Mouse (Mus musculus) adrenal gland, adult (tissue): ENCODE results near the gene Hoxd13.

Source experiments
- DNase-seq, 2 experiments: peaks; one replicate each; pipeline ENCODE4 v3.0.0; 2022 to 2023; ENCODE audit warnings: low spot score in 1 of 2; ENCODE audit not compliant: inconsistent age in 2 of 2

Hoxd13 gene

DNA sequence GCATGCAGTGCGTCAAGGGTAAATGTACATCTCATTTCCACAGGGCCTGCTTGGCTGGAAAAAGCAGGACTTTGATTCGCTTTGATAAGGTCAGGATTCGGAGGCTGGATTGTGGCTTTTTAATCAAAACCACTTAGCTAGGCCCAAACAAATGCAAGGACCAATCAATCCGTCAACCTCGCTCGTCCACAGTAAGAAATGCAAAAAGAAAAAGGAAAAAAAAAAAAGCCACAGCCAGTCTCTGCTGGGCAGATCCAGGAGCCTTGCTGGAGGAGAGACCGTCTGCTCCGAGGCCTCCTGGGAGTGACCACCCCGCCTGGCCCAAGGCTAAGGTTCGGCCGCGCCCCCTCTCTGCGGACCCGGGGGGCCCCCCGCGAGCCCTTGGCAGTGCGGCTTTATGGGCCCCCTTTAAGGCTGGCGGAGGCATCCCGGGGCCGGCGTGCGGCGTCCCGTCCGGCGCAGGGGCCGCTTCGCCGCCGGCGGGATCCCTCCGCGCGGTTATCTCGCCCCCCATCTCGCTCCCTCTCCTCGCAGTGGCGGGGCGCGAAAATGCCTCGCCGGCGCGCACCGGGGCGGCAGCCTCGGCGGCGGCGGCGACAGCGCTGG is 36.4 kb downstream of the Hoxd13 start, which contains the start of gene Hoxd8:
TSS of gene Hoxd8 (plus strand) at position 223 of the 606 bp plus-strand sequence.
- DNase-seq, result peak; percentile 89 to 95

DNA sequence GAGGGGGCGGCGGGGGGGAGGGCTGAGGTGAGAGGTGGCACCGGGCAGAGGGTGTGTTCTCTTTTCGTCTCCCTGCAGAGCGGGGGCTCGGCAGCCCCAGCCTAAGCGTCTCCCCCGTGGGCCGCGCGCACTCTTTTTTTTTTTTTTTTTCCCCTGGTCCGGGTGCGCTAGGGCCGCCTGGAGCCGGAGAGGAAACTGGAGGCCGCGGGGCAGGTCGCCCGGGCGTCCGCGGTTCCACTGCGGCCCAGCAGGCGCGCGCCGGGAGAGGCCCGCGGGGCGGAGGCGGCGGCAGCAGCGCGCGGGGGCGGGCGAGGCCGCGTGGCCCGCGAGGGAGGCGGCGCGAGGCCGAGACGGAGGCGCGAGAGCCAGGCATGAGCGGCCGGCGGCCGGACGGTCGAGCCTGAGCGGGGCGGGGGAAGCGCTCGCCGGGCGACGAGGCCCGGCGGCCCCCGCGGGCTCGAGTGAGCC is 36.9 kb downstream of the Hoxd13 start:
- peak; percentile 75 to 88 for DNase-seq

DNA sequence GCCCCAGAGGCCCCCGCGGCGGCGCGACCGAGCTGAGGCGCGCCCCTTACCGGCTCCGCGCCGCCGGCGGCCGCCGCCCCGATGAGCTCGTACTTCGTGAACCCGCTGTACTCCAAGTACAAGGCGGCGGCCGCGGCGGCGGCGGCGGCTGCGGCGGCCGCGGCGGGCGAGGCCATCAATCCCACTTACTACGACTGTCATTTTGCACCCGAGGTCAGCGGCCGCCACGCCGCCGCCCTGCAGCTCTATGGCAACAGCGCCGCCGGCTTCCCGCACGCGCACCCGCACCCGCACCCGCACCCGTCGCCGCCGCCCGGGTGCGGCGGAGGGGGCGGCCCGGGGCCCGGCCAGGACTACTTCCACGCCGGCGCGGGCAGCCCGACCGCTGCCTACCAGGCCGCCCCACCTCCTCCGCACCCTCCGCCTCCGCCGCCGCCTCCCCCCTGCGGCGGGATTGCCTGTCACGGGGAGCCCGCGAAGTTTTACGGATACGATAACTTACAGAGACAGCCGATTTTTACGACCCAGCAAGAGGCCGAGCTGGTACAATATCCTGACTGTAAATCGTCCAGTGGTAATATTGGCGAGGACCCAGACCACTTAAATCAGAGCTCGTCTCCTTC is 37.5 kb downstream of the Hoxd13 start:
- DNase-seq, result peak; percentile 85 to 93

DNA sequence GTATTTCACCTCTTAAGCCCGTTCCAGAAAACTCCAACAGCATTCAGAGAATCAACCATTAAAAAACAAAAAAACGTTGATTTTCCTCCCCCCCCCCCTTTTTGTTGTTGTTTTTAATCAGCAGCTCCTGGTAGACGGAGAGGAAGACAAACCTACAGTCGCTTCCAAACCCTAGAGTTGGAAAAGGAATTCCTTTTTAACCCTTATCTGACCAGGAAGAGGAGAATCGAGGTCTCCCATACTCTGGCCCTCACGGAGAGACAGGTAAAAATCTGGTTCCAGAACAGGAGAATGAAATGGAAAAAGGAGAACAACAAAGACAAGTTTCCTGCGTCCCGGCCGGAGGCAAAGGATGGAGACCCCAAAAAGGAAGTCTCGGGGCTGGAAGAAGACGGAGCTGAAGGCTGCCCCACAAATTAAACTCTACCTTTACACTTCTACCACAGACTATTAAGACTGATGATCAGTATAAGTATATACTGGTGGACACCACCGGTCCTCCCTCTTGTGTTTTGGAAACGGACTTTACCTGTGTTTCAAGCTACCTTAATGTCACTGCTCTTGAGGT is 38.4 kb downstream of the Hoxd13 start:
- peak in 1 of 2 experiments; percentile 62 for DNase-seq

DNA sequence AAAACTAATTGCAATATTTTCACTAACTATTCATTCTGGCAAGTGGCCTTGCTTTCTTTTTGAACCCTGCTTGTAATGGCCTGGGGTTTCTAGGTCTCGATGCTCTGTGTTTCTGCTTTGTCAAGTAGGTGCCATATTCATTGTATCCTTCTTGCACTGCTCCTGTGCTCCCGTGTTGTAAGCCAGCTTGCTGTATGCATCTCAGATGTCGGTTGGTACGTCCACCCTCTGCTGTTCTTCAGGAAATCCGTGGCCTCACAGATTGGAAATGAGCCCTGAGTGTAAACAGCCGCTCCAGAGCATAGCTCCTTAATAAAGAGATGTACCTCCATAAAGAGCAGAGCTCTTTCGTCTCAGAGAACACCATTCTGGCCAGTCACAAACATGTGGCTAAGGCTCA is 39.5 kb downstream of the Hoxd13 start:
- peak in 1 of 2 experiments; percentile 53 for DNase-seq

DNA sequence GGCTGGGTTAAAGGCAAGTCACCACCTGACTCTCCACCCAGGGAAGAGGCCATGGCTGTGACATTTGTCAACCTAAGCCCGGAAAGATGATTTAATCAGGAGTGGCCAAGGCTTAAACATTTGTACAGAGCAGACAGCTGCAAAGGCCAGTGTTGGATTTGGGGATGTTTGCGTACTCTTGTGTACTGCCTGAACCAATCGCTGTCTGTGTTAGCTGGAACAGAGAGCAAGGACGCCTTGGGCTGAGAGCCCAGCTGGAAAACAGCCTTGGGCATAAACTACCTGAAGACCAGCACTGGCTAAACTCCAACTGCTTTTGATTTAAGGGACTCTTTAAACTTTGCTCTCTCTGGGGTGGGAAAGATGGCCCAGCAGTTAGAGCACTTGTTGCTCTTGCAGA is 40.6 kb downstream of the Hoxd13 start:
- DNase-seq, result peak; percentile 74 to 91

DNA sequence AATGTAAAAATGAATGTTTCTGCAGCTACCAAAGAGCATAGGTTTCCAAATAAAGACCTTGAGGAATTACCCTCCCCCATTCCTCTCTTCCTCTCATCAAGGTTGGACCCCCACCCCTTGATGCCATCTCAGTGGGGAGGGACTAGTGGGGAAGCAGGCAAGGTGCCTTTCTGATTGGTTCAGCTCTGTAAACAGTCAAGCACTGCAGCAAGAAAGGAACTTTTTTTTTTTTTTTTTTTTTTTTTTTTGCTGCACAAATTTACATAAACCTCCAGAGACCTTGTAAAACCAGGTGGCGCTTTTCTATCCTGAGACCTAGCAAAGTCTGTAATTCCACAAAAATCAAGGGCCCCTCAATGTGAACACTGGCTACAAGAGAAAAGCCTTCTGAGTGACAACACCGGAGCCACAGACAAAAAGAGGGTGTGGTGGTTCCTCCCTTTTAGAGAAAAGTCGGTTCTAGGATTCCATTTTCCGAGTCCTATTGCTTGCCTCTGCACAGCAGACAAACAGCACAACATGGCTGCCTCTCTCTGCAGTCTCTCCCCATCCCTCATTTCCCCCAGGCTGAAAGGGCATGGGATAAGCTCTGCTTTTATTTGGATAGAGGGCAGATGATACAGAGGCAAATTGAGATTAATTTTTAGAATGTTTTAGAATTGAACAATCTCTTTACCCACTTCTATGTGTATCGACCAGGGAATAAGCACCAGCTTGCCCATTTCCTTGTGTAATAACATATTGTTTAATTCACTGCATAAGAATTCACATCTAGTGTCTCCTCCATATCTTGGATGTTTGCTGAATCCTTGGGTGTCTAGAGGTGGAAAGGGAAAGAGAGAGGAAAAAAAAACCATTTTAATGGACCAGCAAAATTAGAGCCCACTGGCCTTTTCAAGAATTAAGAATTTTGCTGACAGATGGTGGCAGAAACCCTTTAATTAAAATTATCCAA is 41.6 kb downstream of the Hoxd13 start:
- DNase-seq, result no peak

DNA sequence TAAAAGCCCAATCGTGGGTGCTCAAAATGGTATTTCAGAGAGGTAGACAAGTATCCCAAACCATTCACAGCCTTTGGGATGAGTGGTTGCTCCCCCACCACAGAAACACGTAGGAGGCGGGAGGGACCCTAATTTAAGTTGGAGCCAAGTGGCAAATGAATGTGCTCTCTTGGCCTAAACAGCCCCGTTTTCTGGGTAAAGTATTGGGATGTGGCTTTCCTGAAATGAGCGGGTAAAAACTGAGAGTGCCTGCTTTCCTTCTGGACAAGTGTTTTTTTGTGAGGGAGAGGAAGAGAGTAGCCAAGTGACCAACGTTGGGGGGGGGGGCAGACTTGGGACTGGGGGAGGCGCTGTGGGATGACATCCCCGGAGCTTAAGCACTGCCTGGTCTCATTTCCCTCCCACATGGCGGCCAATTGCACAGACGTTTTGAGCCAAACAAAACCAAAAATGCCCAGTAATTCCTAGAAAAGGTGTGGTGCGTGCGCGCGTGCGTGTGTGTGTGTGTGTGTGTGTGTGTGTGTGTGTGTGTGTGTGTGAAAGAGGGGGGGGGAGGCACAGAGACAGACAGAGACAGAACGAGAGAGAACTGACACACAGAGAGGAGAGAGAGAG is 42.9 kb downstream of the Hoxd13 start:
- peak in 1 of 2 experiments; percentile 71 for DNase-seq

DNA sequence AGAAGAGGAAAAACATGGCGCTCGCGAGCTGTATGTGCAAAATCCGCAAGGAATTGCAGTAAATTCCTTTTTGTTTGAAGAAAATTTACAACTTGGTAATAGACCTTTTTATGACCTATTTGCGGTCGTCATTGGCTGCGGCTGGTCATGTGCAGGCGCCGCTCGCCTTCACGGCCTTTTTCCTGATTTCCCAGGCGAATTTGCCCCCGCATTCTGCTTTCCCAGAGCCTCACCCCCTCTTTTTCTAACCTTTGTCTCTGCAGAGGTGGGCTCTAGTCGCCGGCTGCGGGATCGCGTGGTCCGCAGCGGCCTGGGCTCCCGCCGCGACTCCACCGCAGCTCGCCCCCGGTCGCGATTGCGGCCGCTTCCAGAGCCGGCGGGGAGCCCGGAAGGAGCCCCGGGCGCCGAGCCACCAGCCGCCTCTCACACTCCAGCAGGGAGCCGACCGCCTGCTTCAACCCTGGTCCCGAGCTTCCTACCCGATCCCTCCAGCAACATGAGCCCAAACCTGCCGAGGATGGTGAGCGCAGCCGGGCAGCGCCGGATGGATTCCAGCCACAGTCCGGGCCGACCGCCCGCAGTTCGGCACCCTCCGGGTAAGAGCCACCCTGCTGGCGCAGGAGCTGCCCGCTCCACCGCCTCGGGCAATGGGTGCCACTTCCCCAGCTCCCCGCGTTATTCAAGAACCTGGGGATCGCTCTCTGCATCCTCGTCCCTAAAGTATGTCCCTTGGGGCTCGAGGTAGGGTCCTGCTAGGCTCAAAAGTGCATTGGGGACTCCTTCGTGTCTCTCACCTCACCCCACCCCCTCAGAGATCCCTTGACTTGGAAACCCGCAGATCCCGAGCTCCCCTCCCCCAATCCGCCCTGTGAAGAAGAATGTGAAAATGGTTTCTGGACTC is 43.9 kb downstream of the Hoxd13 start, which contains the start of the genes Hoxd3 and Hoxd4:
TSS of gene Hoxd3 (plus strand) at position 207 of the 901 bp plus-strand sequence.
TSS of gene Hoxd4 (plus strand) at position 209 of the 901 bp plus-strand sequence.
- DNase-seq, result peak; percentile 81 to 95

DNA sequence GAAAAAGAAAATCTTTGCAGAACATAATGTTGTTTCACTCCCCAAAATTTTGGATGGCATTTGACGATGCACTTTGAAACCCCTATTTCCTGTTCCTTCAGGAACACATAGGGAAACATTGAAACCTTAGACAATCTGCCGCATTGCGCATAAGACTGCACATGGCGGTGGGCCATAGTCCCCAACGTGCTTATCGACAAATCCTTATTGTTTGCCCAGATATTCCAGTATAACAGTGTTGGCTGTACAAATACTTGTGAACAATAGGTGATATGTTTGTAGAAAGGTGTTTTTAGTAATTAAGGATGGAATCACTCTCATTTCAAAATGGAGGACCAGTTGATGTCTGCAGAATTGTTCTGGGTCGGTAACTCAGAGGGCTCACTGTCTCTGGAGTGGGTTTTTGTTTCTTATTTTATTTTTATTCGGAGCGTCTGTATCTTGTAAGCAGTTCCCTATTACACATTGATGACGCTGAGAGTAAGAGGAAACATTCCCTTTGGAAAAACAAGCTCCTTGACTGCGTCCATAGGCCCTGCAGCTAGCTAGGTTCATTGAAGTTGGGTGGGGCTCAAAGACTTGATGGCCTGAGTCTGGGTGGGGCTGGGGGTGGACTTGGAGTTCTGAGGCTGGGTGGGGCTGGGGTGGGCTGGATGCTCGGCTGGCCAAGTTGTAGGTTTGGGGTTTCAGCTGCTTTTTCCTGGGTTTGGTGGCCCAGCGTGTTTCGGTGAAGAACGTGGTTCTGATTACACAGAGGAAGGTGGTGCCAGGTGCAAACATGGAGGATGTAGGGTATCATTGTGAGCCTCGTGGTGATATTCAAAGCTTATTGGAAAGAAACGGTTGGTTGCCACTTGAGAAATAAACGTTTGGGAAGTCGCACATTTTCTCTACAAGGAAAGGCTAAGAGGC is 45.4 kb downstream of the Hoxd13 start:
- peak in 1 of 2 experiments; percentile 65 for DNase-seq

DNA sequence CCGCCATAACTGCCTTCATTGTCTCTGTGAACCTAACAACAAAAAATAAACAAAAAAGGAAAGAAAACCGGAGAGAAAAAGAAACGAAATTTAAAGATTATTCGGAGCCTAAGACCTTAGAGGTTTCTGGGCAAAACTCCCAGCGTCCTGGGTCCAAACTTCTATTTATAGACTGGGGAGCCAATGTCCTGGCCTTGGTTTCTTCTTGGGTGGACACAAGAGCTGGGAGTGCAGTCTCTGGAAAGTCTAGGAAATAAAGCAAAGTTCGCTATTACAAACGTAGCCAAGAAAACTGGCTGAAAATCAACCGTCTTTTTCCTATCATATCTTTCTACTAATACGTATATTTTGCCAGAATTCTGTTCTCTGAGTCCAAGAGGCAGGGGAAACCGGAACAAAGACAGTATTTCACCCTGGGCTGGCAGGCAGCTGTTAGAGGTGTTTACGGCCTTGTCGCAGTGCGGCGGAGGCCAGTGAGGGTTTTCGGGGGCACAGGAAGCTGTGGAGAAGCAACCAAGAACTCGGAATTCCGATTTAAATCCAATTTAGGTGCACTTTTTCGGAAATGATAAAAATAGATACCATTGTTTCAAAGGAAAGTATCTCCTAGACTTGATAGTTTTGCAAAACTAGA is 46.2 kb downstream of the Hoxd13 start:
- DNase-seq, result peak; percentile 52 to 83

DNA sequence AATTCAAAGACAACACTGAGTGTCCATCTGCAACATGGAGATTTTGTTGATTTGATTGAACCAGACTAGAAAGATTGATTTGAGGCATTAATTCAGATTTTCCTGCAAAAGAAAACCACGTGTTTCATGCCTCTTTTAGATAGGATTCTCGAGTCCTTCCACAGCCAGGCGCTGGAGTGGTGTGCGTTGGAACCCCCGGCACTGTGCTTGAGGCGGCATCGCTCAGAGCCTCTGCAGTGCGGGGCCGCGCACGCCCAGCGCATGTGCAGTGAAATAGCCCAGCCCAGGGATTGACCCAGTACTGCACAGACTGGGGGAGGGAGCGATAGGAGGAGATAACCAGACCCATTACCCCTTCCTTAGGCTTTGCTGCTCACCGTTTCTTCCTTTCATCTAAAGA is 46.8 kb downstream of the Hoxd13 start:
- peak; percentile 73 to 89 for DNase-seq

DNA sequence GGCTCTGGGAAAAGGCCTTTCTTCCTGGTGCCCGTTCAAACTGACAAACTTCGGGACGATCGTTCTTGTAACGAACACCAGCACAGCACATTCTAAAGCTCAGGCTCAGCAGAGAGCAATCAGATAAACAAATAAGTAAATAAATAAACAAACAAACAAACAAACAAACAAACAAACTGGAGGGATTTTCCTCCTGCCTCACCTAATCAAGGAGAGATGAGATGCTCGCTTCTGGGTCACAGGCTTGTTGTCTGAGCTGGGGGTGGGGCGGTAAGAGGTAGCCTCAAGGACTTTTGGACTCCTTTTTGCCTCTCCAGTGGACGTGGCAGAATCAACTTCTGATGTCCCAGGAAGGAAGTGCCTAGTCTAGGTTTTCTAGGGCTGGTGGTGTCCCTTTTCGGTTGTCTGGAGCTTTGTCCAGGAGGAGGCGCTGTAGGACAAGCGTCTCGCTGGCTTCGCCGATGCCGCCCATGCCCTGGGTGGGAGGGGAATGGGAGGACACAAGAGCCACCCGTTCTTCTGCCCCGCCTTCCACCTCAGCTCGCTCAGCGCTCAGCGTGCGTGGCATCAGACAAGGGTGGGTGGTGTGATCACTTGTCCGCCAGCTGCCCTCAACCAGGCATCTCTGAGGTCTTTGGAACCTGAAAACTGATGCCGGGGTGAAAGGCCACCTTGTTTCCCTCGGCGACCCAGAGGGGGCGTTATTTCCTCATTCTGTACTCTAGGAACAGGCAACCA is 47.6 kb downstream of the Hoxd13 start:
- peak; percentile 94 to 98 for DNase-seq

DNA sequence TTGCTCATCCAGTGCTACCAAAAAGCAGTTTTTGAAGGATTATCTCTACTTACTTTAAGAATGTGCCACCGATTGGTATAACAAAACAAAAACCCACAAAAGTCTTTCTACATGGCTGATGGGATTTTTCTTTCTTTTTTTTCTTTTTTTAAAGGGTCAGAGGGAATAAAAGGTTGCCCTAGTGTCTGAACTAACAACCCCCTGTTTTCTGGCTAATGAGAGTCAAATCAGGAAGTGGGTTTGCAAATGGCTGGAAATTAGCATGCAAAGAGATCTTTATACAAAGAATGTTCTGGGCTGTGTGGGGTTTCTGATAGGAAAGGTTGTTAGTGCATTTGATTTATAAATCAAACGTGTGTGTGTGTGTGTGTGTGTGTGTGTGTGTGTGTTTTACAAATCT is 52.3 kb downstream of the Hoxd13 start:
- no peak for DNase-seq

DNA sequence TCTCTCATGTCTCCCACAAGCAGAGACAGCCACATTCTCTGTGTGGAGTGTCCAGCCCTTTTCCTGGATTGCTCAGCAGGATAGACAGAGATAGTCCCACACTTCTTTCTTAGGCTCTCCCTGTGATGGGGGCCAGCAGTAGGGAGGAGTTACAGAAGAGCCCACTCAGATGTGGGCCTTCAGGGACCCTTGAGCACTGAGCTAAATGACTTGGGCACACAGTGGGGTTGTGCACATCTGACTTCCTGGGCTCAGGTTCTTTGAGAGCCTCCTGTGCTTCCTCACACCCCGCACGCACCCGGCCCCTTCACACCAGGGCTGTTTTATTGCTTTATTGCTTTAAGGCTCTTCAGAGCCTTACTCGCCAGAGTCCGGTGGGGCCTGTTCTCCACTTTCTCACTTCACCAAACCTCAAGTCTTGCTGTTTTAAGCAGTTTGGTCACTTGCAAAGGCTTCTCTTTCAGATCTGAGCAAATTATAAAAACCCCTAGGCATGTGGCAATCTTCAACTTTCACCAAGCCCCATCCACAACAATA is 52.9 kb downstream of the Hoxd13 start:
- no peak for DNase-seq
